Mouse (Mus musculus) v-Abl transformed pro-B cells (cell line): ENCODE measurements at regions not wholly inside any gene's neighbourhood (a gene's known extent, or its start where the extent isn't known, plus 50 kb on each side); places are given as distances from the start of the nearest gene placed in this dataset.

Experiments
- in situ Hi-C, 2 experiments: fragments of 400-800 bp; cut with MboI; formaldehyde crosslinking; loops; one replicate each; pipeline ENCODE4 v1.15.1; 2025; ENCODE audit not compliant: unreplicated experiment in 2 of 2

DNA sequence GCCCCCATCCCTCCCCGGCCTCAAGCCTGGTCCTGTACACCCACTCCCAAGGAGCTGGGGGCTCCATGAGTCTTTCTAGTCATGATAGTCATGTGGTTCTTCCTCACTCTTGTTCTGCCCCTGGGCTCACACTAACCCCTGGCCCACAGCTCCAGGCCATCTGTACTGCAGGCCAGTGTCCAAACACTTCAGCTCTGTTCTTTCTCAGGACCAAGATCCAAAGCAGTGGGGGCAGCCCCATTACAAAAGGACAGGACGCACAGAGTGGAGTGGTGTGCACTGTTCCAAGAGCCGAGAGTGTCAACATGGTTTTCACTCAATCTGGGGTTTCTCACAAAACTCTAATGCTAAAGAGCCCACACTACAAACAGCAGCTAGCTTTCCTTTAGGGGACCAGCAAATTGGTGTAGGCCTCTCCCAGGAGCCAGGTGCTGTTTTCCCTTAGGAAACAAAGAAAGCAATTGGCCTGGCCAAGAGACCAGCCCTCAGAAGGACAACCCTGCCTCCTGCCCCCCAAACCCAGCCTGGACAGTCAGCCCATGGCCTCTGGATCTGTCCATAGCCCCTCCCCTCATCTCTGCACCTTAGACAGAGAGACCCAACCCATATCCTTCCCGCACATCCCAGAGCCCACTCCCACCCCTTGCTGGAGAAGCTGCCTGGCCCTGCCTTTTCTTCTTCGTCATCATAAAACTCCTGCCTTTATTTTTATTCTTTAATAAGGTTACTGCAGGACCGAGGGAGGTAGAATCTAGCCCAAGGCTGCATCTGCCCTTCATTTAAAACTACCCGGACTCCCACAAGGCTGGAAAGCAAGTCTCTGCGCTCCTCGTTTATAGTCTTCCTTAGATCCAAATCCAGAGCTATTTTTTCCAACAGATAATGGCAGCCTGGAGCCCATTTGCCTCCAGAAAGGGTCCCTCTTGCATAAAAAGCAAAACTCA is 188.2 kb upstream of the Cdh5 start:
- in situ Hi-C loops = no loop called here

DNA sequence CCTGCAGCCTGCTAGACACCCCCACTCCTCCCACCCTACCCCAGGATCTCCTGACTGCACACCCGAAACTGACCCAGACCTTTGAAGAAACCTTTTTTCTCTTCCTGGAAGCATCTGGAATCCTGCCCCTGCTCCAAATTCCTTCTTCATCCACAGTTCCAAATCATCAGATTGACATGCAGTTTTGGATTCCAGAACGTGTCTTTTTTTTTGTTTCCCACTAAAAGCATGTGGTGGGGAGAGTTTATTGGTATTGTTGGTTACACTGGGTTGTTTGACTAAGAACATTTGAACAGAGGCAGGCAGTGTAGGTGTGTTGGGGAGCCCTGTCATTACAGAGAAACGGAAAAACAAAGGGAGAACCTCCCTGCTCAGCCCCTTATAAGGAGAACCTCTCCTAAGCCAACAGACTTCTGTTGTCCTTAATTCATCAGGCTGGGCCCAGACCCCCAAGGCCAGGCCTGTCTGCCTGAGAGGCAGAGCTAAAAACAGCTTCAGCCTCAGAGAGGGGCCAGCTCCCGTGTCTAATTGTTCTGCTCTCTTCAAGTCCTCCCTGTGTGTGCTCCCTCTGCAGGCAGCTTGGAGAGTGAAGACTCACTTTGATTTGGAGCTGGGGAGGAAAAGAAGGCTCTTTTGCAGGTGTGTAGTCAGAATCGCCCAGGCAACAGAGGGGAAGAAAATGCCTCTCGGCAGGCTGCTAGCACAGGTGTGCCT is 187.3 kb upstream of the Cdh5 start:
- in situ Hi-C loops = no loop called here

DNA sequence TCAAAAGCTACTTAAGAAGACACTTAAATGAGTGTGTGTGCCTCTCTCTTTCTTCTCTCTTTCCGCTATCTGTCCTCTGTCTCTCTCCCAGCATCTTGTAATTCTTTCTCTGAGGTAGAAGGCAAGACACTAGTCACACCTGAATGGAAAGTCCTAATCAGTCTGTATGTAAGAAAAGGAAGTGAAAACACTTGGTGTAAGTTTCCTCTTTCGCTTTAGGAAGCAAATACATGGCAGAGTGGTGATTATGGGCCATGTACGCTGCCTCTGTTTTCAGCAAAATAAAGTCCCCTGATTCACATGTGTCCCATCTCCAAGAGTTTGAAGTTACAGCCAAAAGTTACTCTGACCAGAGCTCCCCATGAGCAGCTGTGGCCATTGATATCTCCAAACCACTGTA is 182.1 kb upstream of the Cdh5 start:
- in situ Hi-C loops = no loop called here

DNA sequence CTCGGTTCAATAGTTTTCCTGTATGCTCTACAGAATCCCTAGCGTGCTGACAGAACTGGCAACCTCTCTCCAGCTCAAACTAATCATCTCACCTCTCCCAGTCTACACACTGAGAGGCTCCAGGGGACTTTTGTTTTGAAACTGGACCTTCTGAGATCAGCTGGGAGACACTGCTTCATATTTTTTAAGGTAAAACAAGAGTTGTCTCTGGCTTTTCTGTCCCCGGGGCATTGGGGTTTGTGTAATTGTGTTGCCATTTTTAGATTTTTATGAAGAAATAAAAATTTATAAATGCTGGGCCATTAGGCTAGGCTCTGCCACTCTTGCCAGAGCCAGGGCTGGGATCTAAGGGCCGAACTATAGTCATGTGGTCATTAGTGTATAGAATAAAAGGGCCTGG is 179.8 kb upstream of the Cdh5 start:
- in situ Hi-C loops = no loop called here

DNA sequence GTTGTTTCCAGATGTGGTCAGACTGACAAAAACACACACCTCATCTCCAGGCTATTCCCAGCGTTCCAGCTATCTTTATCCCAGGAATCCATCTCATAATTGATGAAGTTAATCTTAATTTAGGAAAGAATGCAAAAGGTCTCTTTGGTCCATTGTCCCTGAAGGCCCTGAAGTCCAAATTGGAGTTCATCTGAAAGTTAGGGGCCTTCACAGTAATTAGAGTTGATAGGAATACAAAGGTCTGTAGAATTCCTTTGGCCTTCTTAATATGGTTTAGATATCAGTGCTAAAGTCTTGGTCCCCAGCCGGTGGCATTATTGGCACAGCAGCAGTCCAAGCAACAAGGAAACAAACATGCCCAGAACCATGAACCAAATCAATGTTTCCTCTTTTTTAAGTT is 178.7 kb upstream of the Cdh5 start:
- in situ Hi-C loops = no loop called here

DNA sequence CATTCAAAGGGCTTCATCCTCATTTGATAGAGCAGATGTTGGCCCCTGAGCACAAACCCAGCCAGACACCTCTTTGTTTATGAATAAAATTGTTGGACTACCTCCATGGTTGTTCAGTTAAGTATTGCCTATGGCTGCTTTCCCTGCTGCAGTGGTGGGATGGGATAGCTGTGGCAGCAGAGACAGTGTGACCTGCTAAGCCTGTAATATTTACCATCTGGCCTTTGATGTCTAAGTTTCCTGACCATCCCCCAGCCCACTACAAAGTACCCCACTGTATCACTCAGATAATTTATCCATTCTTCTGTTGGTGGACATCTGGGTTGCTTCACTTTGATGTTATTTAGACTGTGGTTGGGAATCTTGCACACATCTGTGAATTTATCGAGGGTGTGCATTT is 168.7 kb upstream of the Cdh5 start:
- in situ Hi-C loops = no loop called here

DNA sequence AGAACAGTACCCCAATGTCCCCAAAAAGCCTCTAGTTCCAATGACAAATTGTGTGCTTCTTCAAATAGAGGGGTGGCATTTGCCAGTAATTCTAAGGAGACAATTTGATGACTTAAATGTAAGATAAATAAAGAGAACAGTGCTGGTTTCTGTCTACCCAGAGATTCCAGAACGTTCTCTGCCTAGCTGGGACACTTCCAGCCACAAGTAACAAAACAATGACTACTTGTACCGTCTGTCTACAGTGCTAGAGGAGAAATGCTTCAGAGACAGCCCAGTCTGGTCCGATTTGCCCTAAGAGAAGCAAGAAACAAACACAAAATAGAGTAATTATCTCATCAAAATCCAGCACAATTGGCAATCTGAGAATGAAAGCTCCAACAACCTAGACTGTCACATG is 164.9 kb upstream of the Cdh5 start:
- in situ Hi-C loops = no loop called here

DNA sequence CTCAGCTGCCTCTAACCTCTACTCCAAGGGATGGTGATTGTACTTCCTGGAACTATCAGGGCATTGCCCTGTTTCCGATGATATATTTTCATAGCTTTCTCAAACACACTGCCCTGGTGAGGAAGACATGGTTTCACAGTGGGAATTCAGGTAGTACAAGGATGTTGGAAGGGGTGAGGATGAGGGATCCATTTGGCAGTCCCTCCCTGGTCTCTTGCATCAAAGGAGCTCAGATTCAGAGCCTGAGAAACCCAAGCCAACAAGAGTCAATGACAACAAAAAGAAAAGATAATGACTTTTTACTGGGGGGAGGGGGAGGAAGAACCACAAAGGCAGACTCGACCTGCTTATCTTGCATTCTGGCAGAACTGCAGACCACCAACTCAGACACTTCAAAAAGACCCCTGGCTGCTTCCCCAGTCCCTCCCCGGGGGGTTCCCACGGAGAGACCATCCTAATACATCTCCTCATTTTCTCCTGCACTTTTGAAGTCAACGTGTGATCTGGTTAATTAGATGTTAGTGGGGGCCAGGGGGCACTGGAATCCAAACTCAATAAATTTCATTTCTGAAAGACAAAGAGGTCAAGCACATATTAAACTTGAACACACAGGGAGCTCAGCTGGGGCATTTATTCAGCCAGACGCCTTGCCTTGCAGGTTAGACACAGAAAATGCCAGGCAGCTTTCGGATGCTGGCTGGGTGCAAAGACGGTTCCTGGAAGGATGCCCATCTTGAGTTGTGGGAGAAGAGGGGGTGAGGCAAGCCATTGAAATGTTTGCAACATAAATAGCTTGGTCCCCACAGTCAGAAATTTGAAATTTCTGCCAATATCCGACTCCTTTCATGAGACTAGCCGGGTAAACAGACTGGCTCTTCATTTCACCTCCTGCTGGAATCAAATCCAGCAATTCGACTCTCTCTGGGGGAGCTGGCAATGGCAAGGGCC is 162.9 kb upstream of the Cdh5 start:
- in situ Hi-C loops = no loop called here

DNA sequence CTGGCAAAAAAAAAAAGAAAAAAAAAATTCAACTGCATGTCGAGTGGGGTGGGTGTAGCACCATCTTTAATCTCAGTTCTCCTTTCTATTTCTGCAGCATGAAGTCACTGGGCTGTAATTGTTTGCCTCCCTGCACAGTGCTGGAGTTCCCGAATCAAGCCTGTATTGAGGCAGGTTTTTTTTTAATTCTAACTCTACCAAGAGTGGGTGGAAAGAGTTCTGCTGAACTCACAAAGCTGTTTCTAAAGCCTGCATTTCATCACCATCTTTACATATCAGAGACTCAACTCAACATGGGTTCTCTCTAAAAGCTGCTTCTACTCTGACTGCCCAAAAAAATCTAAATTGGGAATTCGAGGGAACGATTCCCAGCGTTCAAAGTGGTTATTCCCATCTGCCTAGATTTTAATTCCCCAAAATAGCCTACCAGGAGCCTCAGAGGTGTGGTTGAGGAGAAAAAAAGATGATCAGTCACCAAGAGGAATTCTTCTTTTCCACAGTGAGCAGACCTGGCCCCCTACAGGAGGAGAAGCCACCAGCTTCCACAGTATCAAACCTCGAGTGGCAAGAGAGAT is 160.4 kb upstream of the Cdh5 start:
- in situ Hi-C loops = no loop called here

DNA sequence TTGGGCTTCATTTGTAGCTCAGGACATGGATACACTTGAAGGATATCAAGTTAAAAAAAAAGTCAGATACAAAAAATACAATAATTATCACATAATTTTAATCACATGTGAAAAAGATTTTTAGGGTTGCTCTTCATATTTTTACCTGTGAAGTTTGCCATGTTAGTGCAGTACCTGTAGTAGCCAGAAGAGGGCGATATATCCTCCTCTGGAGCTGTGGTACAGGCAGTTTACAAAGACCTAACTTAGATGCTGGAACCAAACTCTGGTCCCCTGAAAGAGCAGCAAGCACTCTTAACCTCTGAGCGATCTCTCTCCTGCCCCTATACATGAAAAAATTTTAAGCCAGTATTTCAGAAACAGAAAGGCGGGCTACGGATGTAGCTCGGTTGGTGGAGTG is 153.0 kb upstream of the Cdh5 start:
- in situ Hi-C loops = no loop called here

DNA sequence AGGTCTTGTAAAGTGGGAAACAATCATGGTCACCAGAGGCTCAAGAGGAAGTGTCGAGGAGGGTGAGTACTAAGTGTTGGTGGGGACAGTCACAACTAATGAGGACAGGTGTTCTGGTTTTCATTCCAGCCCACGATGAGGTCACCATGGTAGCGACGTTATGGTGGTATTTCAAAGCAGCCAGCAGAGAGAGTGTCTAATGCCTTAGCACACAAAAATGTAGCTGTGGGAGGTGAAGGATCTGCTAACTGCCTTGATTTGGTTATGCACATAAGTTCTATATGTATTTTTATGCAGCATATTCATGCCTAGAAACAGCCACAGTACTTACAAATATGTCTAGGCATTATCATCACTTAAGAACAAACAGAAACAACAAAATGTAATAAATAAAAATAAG is 151.0 kb upstream of the Cdh5 start:
- in situ Hi-C loops = no loop called here

DNA sequence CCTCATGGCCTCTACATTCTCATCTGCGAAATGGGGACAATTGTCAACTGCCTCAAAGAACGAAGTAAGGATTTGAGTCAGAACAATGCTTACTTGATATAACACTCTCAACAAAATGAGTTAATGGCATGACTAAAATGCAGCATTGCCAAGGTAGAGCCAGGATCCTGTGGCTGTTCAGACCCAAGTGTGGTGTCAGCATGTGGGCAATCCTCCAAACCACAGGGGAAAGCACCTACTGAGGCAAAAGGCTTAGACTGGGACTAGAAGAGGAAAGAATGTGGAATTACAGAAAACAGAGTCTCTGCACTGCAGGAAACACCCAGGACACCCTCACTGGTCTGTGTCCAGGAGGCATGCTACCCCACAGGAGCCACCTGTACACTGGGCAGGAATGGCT is 147.8 kb upstream of the Cdh5 start:
- in situ Hi-C loops = no loop called here

DNA sequence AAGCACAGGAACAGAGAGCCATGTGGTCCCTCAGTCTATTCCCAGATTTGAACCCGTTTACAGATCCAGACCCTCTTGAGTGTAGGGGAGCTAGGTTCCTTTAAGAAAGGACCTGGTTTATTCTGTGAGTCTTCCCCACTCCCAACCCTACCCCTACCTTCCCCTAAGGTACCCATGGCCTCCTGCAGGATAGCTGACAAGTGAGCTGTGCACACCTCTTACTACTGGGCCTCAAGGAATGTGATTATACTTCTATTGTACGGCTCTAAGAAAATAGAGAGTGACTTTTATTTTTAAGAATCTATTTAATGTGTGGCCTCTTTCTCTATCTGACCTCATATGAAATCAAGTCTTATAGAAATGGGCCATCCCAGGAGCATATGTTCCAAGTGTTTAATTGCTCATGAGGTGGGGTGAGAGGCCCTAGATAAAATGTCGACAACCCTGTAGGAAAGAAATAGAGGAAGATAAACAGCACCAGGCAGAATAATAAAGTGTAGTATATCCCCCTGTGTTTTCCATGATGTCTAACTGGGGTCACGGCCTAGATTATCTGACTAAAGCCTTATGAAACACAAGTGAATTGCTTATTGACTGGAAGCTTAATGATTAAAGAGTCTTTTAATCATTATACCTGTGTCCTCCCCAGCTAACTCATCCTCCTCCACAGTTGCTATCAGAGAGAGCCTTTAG is 145.7 kb upstream of the Cdh5 start:
- in situ Hi-C loops = no loop called here

DNA sequence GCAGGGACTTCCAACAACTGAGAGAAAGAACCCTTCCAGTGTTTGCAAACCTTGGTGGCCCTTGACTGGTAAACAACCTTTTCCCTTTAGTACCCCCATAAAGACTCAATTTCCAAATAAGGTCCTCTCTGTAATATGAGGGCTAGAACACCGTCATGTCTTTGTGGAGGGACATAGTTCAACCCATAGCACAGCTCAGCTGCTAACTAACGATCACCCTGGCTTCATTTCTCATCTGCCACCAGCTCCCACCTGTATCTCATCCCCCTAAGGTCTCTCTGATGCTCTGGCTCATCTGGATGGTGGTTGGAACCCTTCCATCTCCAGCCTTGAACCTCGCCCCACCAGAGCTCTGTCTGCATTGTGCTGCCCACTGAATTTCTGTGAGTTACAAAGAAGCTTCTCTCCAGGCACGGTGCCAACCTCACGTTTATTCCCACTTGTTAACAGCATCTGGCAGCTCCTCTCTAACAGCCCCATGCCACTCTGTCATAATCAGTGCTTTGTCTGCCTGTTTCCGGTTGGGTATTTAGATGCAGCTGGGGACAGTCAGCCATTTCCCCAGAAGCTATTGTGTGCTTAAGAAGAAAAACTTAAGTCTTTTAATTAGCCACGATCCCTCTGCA is 137.0 kb upstream of the Cdh5 start:
- in situ Hi-C loops = no loop called here

DNA sequence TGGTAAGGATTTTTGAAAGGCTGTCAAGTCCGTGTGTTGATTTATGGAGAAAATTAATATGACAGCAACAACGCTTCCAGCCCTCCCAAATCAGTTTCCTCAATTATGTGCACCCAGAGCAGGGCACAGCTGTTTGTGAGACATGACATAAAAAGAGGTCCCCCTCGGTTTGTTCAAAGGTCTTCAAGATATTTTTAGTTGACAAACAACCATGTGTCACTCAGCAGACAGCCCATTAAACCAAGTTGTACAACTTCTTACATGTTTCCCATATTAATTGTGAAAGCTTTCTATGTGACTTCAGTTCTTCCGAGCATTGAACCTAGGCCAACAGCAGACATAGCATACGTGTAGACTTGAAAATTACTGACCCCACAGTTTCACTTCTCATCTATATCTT is 131.5 kb upstream of the Cdh5 start:
- in situ Hi-C loops = no loop called here

DNA sequence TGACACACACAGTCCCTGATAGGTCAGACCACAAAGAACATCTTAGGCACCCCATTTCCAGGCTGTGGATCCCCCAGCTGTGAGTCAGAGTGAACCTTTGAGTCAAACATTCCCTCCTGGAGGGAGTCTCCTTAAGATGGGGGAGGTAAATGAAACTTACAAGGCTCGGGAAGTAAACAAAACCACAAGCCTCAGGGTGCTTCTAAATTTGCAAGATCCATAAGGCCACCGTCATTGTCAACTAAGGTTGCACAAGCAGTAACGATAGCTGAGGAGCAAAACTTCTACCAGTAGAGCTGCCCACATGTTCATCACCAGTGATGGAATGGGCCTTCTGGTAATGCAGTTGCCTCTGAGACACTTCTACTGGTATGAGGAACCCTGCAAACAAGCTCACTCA is 130.9 kb upstream of the Cdh5 start:
- in situ Hi-C loops = no loop called here

DNA sequence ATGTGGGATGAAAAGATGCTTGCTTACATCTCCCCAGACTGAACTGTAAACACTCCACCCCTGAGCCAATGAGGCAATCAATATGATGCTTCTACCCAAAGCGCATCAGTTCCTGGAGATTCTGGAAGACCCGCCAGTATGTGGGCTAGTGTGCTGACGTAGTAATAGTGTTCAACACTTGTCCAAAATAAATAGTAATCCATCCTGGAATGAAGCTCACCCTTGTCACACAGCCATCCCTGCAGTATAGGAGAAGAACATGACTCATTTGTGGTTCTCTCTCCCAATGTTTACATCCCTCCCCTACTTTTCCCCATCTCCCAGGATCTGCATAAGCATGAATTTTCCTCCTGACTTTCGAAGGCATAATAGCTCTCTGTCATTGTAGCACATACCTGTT is 130.5 kb upstream of the Cdh5 start:
- in situ Hi-C loops = no loop called here

DNA sequence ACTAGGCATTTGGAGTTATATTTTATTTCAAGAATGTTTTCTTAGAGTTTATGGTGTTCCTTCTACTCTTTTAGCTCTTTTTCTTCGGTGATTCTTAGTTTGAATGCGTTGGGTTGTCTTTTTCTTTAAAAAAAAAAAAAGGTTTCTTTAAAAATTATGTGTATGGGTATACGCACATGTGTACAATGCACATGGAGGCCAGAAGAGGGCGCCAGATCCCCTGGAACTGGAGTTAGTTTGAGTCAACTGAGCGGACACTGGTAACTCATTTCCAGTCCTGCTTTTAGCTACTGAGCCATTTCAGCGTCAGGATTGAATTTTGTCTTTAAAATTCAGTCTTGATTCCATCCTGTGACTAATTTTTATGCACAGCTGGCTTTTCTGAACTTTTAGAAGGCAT is 124.9 kb upstream of the Cdh5 start:
- in situ Hi-C loops = no loop called here

DNA sequence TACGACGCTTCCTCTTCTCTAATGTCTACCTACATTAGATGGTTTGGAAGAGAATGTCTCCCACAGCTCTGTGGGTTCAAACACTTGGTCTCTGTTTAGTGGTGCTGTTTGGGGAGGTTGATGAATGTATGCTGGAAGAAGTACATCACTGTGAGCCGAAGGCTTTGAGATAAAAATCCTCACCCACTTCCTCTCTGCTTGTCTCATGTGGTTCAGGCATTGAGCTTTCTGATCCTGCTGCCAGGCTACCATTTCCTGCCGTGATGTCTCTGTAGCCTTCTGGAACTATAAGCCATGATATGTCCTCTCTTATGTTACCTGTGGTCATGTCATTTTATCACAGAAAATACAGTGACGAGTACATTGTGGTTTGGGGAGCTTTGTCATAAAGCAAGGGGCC is 122.5 kb upstream of the Cdh5 start:
- in situ Hi-C loops = no loop called here
